Mouse (Mus musculus): Measurements from ENCODE around the gene Fam89a. TPM values are rescaled to one million over a fixed set of nuclear protein-coding genes. Genes with fewer than 3 reads are reported as not detected.

The Fam89a gene
- total RNA-seq (2014; rRNA removed) = 2.8 and 5.4 TPM in 2 replicates
- polyA plus RNA-seq (2012; rRNA removed) = 17.4 and 40.4 TPM in 2 replicates

- Histone ChIP-seq H3K4me1 (ENCODE audit: control insufficient read depth, insufficient read depth, low read length) (peaks cover 33% of the 10 kb centered on the region), H3K27ac (replicated peaks; ENCODE audit: insufficient read depth, low read depth, low read length) (no peak within 1 kb of the TSS), H3K9ac (ENCODE audit: low read depth, low read length) (peak within 1 kb of the TSS; percentile 71), H3K36me3 (ENCODE audit: control insufficient read depth, insufficient read depth, low read length) (no peaks in the 10 kb centered on the region), H3K79me2 (ENCODE audit: control insufficient read depth, insufficient read depth, low read length) (no peaks in the 10 kb centered on the region), H3K27me3 (ENCODE audit: control insufficient read depth, insufficient read depth, low read length) (no peaks in the 10 kb centered on the region), H3K4me3 (ENCODE audit: insufficient read depth, low read depth, low read length) (peak within 1 kb of the TSS; percentile 74)
- WGBS = 1% methylated on average over 41 of the region's 41 CpGs
- TF ChIP-seq CTCF (IDR thresholded peaks at IDR 0.05; ENCODE audit: low read depth, low read length) (no peak), POLR2A (IDR thresholded peaks at IDR 0.05; ENCODE audit: extremely low read depth, insufficient read depth, low read length) (0 out of 2 replicates have a peak, but pooled peaks have one; percentile 20)
- DNase-seq (ENCODE audit: extremely low read depth, low read depth, low spot score) = peak; percentile 57
Measured at GRCm38 (mm10) chr8:124751709-124752173, at the start of gene Fam89a. Gene Fam89a (minus strand): TSS chr8:124751832.

GRCm38 (mm10) chr8:124800542-124800941 is 48.9 kb upstream of the Fam89a start:
- H3K4me1 ChIP-seq (ENCODE audit: control insufficient read depth, insufficient read depth, low read length) = no peaks in the 10 kb centered on the region
- whole genome bisulfite sequencing = 50% methylated on average over 11 of the region's 11 CpGs
- no peaks in the 10 kb centered on the region for H3K36me3 ChIP-seq (ENCODE audit: control insufficient read depth, insufficient read depth, low read length)
- no peak for TF ChIP-seq POLR2A (IDR thresholded peaks at IDR 0.05; ENCODE audit: extremely low read depth, insufficient read depth, low read length)
- no peak for TF ChIP-seq CTCF (IDR thresholded peaks at IDR 0.05; ENCODE audit: low read depth, low read length)
- no peak overlapping the region for H3K4me3 ChIP-seq (ENCODE audit: insufficient read depth, low read depth, low read length)
- no peaks in the 10 kb centered on the region for H3K79me2 ChIP-seq (ENCODE audit: control insufficient read depth, insufficient read depth, low read length)
- no peak for DNase-seq (ENCODE audit: extremely low read depth, low read depth, low spot score)
- H3K27ac ChIP-seq (replicated peaks; ENCODE audit: insufficient read depth, low read depth, low read length) = no peak overlapping the region
- peaks cover 5% of the 10 kb centered on the region for H3K27me3 ChIP-seq (ENCODE audit: control insufficient read depth, insufficient read depth, low read length)
- no peak overlapping the region for H3K9ac ChIP-seq (ENCODE audit: low read depth, low read length)

DNA sequence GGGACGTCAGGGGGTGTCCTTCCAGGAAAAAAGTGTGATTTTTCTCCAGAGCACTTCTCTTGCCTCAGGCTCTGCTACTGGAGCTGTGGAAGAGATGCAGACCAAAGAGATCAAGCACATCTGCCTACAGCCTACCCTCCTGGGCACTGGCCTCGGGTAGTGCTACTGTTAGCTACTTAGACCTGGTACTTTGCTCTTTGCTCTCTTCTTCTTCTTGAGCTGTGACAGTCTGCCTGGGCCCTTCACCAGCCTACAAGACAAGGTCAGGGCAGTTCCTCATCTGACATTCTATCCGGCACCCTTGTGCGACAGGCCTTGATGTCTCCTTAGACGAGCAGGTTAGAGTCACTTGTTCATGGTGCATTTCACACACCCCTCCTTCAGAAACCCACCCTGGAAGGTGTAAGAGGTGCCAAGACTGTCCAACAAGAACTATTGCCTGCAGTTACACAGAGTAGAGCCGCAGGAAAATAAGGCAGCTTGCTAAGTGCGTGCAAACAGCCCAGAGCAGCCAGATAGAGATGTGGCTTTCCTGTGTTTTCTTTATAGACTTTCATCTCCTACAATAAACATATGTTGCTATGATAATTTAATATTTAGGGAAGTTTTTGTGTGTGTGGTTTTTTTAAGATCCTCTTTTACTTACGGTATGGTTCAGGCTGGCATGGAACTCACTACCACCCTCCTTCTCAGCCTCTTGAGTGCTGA is 44.3 kb upstream of the Fam89a start:
- Histone ChIP-seq H3K27me3 (ENCODE audit: control insufficient read depth, insufficient read depth, low read length) (peaks cover 35% of the 10 kb centered on the region), H3K79me2 (ENCODE audit: control insufficient read depth, insufficient read depth, low read length) (no peaks in the 10 kb centered on the region), H3K27ac (replicated peaks; ENCODE audit: insufficient read depth, low read depth, low read length) (no peak overlapping the region), H3K9ac (ENCODE audit: low read depth, low read length) (no peak overlapping the region), H3K4me1 (ENCODE audit: control insufficient read depth, insufficient read depth, low read length) (no peaks in the 10 kb centered on the region), H3K4me3 (ENCODE audit: insufficient read depth, low read depth, low read length) (no peak overlapping the region), H3K36me3 (ENCODE audit: control insufficient read depth, insufficient read depth, low read length) (no peaks in the 10 kb centered on the region)
- DNase-seq (ENCODE audit: extremely low read depth, low read depth, low spot score) = no peak
- TF ChIP-seq CTCF (IDR thresholded peaks at IDR 0.05; ENCODE audit: low read depth, low read length) (no peak), POLR2A (IDR thresholded peaks at IDR 0.05; ENCODE audit: extremely low read depth, insufficient read depth, low read length) (no peak)
- 76% methylated on average over 8 of the region's 8 CpGs for WGBS

GRCm38 (mm10) chr8:124794486-124794780 is 42.8 kb upstream of the Fam89a start:
- Histone ChIP-seq H3K27me3 (ENCODE audit: control insufficient read depth, insufficient read depth, low read length) (peaks cover 35% of the 10 kb centered on the region), H3K27ac (replicated peaks; ENCODE audit: insufficient read depth, low read depth, low read length) (no peak overlapping the region), H3K79me2 (ENCODE audit: control insufficient read depth, insufficient read depth, low read length) (no peaks in the 10 kb centered on the region), H3K36me3 (ENCODE audit: control insufficient read depth, insufficient read depth, low read length) (no peaks in the 10 kb centered on the region), H3K4me1 (ENCODE audit: control insufficient read depth, insufficient read depth, low read length) (no peaks in the 10 kb centered on the region), H3K9ac (ENCODE audit: low read depth, low read length) (no peak overlapping the region), H3K4me3 (ENCODE audit: insufficient read depth, low read depth, low read length) (no peak overlapping the region)
- TF ChIP-seq CTCF (IDR thresholded peaks at IDR 0.05; ENCODE audit: low read depth, low read length) (no peak), POLR2A (IDR thresholded peaks at IDR 0.05; ENCODE audit: extremely low read depth, insufficient read depth, low read length) (no peak)
- WGBS = 1% methylated on average over 25 of the region's 25 CpGs
- DNase-seq (ENCODE audit: extremely low read depth, low read depth, low spot score) = no peak

DNA sequence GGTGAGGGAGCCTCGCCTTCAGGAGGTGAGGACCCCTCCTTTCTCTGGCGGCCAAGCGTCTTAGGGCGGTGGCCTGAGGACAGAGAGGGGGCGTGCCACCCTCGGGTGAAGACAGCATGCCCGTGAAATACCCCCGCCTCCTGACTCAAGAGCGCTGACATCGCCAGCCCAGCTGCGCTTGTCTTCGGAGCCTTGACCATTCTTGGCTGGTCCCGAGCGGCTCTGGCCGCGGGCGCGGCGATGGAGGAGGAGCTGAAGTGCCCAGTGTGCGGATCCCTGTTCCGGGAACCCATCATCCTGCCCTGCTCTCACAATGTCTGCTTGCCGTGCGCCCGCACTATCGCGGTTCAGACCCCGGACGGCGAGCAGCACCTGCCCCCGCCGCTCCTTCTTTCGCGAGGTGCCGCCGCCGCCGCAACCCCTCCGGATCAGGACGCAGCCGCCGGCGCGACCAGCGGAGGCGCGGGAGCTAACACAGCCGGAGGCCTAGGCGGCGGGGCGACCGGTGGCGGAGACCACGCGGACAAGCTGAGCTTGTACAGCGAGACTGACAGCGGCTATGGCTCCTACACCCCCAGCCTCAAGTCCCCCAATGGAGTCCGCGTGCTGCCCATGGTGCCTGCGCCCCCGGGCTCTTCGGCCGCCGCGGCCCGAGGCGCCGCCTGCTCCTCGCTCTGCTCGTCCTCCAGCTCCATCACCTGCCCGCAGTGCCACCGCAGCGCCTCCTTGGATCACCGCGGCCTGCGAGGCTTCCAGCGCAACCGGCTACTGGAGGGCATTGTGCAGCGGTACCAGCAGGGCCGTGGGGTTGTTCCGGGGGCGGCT is 42.2 kb upstream of the Fam89a start:
- H3K9ac ChIP-seq (ENCODE audit: low read depth, low read length) = no peak overlapping the region
- WGBS = 4% methylated on average over 81 of the region's 81 CpGs

More for the DNA sequence above, 42.2 kb upstream of the Fam89a start:
- Histone ChIP-seq H3K4me1 (ENCODE audit: control insufficient read depth, insufficient read depth, low read length) (no peaks in the 10 kb centered on the region), H3K27ac (replicated peaks; ENCODE audit: insufficient read depth, low read depth, low read length) (no peak overlapping the region), H3K79me2 (ENCODE audit: control insufficient read depth, insufficient read depth, low read length) (no peaks in the 10 kb centered on the region), H3K36me3 (ENCODE audit: control insufficient read depth, insufficient read depth, low read length) (no peaks in the 10 kb centered on the region), H3K27me3 (ENCODE audit: control insufficient read depth, insufficient read depth, low read length) (peaks cover 35% of the 10 kb centered on the region), H3K4me3 (ENCODE audit: insufficient read depth, low read depth, low read length) (no peak overlapping the region)
- DNase-seq (ENCODE audit: extremely low read depth, low read depth, low spot score) = no peak
- no peak for TF ChIP-seq POLR2A (IDR thresholded peaks at IDR 0.05; ENCODE audit: extremely low read depth, insufficient read depth, low read length)
- TF ChIP-seq CTCF (IDR thresholded peaks at IDR 0.05; ENCODE audit: low read depth, low read length) = no peak

All from liver, adult 2 months (tissue).